Mouse (Mus musculus) liver, adult 2 months (tissue): ENCODE measurements around the gene Loxl3. TPM values are rescaled to one million over a fixed set of nuclear protein-coding genes. Genes with fewer than 3 reads are reported as not detected.

Experiments used
- DNase-seq: peaks from one replicate; pipeline ENCODE4 v3.0.0-alpha.2; 2011; ENCODE audit warnings: low read depth, low spot score; ENCODE audit errors: extremely low read depth
- H3K27ac ChIP-seq: fragments of 200-500 bp; replicated peaks from 2 replicates; pipeline ENCODE4 v1.5.1; 2012; ENCODE audit warnings: low read depth, mild to moderate bottlenecking, control low read depth, inconsistent platforms, low read length; ENCODE audit not compliant: insufficient read depth
- H3K27me3 ChIP-seq: fragments of 200-500 bp; 2 replicates; pipeline ENCODE4 v1.6.1; 2012; ENCODE audit warnings: mild to moderate bottlenecking, moderate library complexity, low read length, inconsistent platforms; ENCODE audit not compliant: control insufficient read depth, insufficient read depth
- H3K36me3 ChIP-seq: fragments of 200-500 bp; 2 replicates; pipeline ENCODE4 v1.6.1; 2012; ENCODE audit warnings: low read length, inconsistent platforms; ENCODE audit not compliant: control insufficient read depth, insufficient read depth
- H3K4me1 ChIP-seq: fragments of 200-500 bp; 2 replicates; pipeline ENCODE4 v1.6.1; 2011; ENCODE audit warnings: low read length; ENCODE audit not compliant: control insufficient read depth, insufficient read depth
- H3K4me3 ChIP-seq: fragments of 200-500 bp; 2 replicates; pipeline ENCODE4 v1.5.1; 2011; ENCODE audit warnings: low read depth, mild to moderate bottlenecking, control low read depth, low read length, moderate library complexity; ENCODE audit not compliant: insufficient read depth
- H3K79me2 ChIP-seq: fragments of 200-500 bp; 2 replicates; pipeline ENCODE4 v1.6.1; 2012; ENCODE audit warnings: inconsistent platforms, mild to moderate bottlenecking, low read length, moderate library complexity; ENCODE audit not compliant: control insufficient read depth, insufficient read depth
- H3K9ac ChIP-seq: fragments of 200-500 bp; 2 replicates; pipeline ENCODE4 v1.6.1; 2012; ENCODE audit warnings: low read depth, mild to moderate bottlenecking, control low read depth, inconsistent platforms, low read length
- CTCF ChIP-seq: fragments of 200-500 bp; IDR thresholded peaks from 2 replicates; pipeline ENCODE4 v1.5.1; 2011; ENCODE audit warnings: low read depth, low read length, control low read depth
- POLR2A ChIP-seq: fragments of 200-500 bp; IDR thresholded peaks from 2 replicates; pipeline ENCODE4 v1.6.1; 2011; ENCODE audit warnings: low read length, control low read depth; ENCODE audit not compliant: insufficient read depth; ENCODE audit errors: extremely low read depth
- WGBS: fragments of 180-500 bp; shearing (Covaris S2); methylation state at CpG from one replicate; pipeline ENCODE4 v1.1.7; 2018; 5-methylcytosine and 5-hydroxymethylcytosine counted together
- polyA plus RNA-seq: library from polyadenylated mRNA; depleted of rRNA; stranded (reverse); fragments of >200 nt; gene quantifications from 2 replicates; pipeline ENCODE4 v1.2.3, GENCODE M21; 2012
- total RNA-seq: library from RNA; depleted of rRNA; stranded (reverse); fragments of >200 nt; gene quantifications from 2 replicates; pipeline ENCODE4 v1.2.3, GENCODE M21; 2014

The Loxl3 gene
- total and polyA plus RNA-seq, 2 experiments: 1.1 to 1.3 TPM

- Histone ChIP-seq H3K4me3 (no peak overlapping the region), H3K9ac (no peak overlapping the region), H3K27me3 (no peaks in the 10 kb centered on the region), H3K36me3 (no peaks in the 10 kb centered on the region), H3K27ac (no peak overlapping the region), H3K4me1 (no peaks in the 10 kb centered on the region), H3K79me2 (no peaks in the 10 kb centered on the region)
- TF ChIP-seq POLR2A (no peak), CTCF (no peak)
- WGBS: 93% methylated on average over 6 of the region's 6 CpGs
- no peak for DNase-seq
These were observed 13.9 kb upstream of the Loxl3 start for GRCm38 (mm10) chr6:83020121-83020520.

GRCm38 (mm10) chr6:83020836-83021593 is 13.0 kb upstream of the Loxl3 start:
- Histone ChIP-seq H3K79me2 (no peaks in the 10 kb centered on the region), H3K36me3 (no peaks in the 10 kb centered on the region), H3K4me1 (no peaks in the 10 kb centered on the region), H3K27ac (no peak overlapping the region), H3K9ac (no peak overlapping the region), H3K27me3 (no peaks in the 10 kb centered on the region), H3K4me3 (no peak overlapping the region)
- 75% methylated on average over 4 of the region's 4 CpGs for WGBS
- TF ChIP-seq CTCF (no peak), POLR2A (no peak)
- DNase-seq: no peak

- H3K36me3 ChIP-seq: no peaks in the 10 kb centered on the region
- H3K79me2 ChIP-seq: no peaks in the 10 kb centered on the region
- DNase-seq: no peak
- TF ChIP-seq POLR2A (no peak), CTCF (no peak)
- H3K27me3 ChIP-seq: no peaks in the 10 kb centered on the region
- H3K4me3 ChIP-seq: no peak overlapping the region
- 85% methylated on average over 9 of the region's 9 CpGs for WGBS
- no peaks in the 10 kb centered on the region for H3K4me1 ChIP-seq
- no peak overlapping the region for H3K27ac ChIP-seq
- no peak overlapping the region for H3K9ac ChIP-seq
These were observed 11.0 kb upstream of the Loxl3 start for GRCm38 (mm10) chr6:83023008-83023407.

GRCm38 (mm10) chr6:83023786-83024185 is 10.2 kb upstream of the Loxl3 start:
- WGBS: 94% methylated on average over 2 of the region's 2 CpGs
- Histone ChIP-seq H3K36me3 (no peaks in the 10 kb centered on the region), H3K27ac (no peak overlapping the region), H3K9ac (no peak overlapping the region), H3K4me3 (no peak overlapping the region), H3K79me2 (no peaks in the 10 kb centered on the region), H3K27me3 (no peaks in the 10 kb centered on the region), H3K4me1 (no peaks in the 10 kb centered on the region)
- no peak for TF ChIP-seq CTCF
- TF ChIP-seq POLR2A: no peak
- DNase-seq: no peak

GRCm38 (mm10) chr6:83024421-83024820 is 9.6 kb upstream of the Loxl3 start:
- no peak overlapping the region for H3K27ac ChIP-seq
- H3K79me2 ChIP-seq: no peaks in the 10 kb centered on the region
- no peak for TF ChIP-seq POLR2A
- TF ChIP-seq CTCF: no peak
- H3K27me3 ChIP-seq: no peaks in the 10 kb centered on the region
- H3K4me3 ChIP-seq: no peak overlapping the region
- DNase-seq: no peak
- H3K36me3 ChIP-seq: no peaks in the 10 kb centered on the region
- WGBS: 82% methylated on average over 4 of the region's 4 CpGs
- no peak overlapping the region for H3K9ac ChIP-seq
- H3K4me1 ChIP-seq: no peaks in the 10 kb centered on the region

- WGBS: 95% methylated on average over 4 of the region's 4 CpGs
- Histone ChIP-seq H3K4me1 (no peaks in the 10 kb centered on the region), H3K4me3 (no peak overlapping the region), H3K27ac (no peak overlapping the region), H3K79me2 (no peaks in the 10 kb centered on the region), H3K27me3 (no peaks in the 10 kb centered on the region), H3K36me3 (no peaks in the 10 kb centered on the region), H3K9ac (no peak overlapping the region)
- no peak for TF ChIP-seq CTCF
- TF ChIP-seq POLR2A: no peak
- DNase-seq: no peak
These were observed 8.8 kb upstream of the Loxl3 start for GRCm38 (mm10) chr6:83025221-83025620.
